Mouse (Mus musculus) erythroblast, embryonic 14.5 days (primary cell): Measurements from ENCODE around the gene Vsx1. TPM values are rescaled to one million over a fixed set of nuclear protein-coding genes. Genes with fewer than 3 reads are reported as not detected.

ENCODE experiments used
- H3K27me3 ChIP-seq: 2 replicates; pipeline ENCODE4 v1.6.1; 2012; ENCODE audit warnings: inconsistent platforms; ENCODE audit not compliant: control insufficient read depth
- H3K36me3 ChIP-seq: 2 replicates; pipeline ENCODE4 v1.6.1; 2012; ENCODE audit warnings: mild to moderate bottlenecking, inconsistent platforms; ENCODE audit not compliant: control insufficient read depth
- H3K4me1 ChIP-seq: 2 replicates; pipeline ENCODE4 v1.6.1; 2012; ENCODE audit warnings: inconsistent platforms; ENCODE audit not compliant: control insufficient read depth
- H3K4me3 ChIP-seq: replicated peaks from 2 replicates; pipeline ENCODE3; 2012; ENCODE audit warnings: moderate library complexity, mild to moderate bottlenecking, inconsistent platforms
- H3K9me3 ChIP-seq: 2 replicates; pipeline ENCODE4 v1.6.1; 2012; ENCODE audit warnings: low read length, inconsistent platforms, mixed read lengths; ENCODE audit not compliant: control insufficient read depth
- GATA1 ChIP-seq: IDR thresholded peaks from 2 replicates; pipeline ENCODE4 v1.6.1; 2012; ENCODE audit warnings: low read length, inconsistent platforms, mixed read lengths
- TAL1 ChIP-seq: IDR thresholded peaks from 3 replicates; pipeline ENCODE4 v1.6.1; 2012; ENCODE audit warnings: low read length, inconsistent platforms, mixed read lengths
- polyA plus RNA-seq: library from polyadenylated mRNA; stranded (reverse); fragments of >175 nt; gene quantifications from 2 replicates; pipeline ENCODE4 v1.2.3, GENCODE M21; 2012

The Vsx1 gene
- polyA plus RNA-seq, 1 experiment: not detected

DNA sequence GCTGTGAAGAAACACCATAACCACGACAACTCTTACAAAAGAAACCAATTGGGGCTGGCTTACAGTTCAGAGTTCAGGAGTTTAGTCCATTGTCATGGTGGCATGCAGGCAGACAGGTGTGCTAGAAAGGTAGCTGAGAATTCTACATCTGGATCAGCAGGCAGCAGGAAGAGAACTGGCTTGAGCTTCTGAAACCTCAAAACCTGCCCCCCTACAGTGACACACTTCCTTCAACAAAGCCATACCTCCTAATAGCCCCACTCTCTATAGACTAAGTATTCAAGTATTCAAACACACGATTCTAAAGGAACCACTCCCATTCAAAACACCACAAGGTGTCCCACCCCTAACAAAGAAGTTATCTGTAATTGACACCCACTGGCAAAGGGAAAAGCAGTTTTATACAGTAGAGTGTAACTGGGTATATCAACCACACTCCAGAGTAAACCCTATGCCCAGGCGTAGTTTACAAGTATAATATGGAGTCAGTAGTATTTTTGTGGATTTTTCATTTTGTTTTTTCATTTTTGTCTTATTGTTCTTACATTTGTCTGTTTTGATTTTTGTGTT, 53.2 kb downstream of the Vsx1 start:
- H3K36me3 ChIP-seq: peaks cover 90% of the 10 kb centered on the region
- TF ChIP-seq GATA1 (no peak), TAL1 (no peak)
- H3K27me3 ChIP-seq: no peaks in the 10 kb centered on the region
- H3K9me3 ChIP-seq: no peaks in the 10 kb centered on the region
- peaks cover 51% of the 10 kb centered on the region for H3K4me1 ChIP-seq
- H3K4me3 ChIP-seq: no peak overlapping the region

Other genes with a start within 250 kb of the Vsx1 start
- gene Zfp442, start 237.9 kb downstream of the Vsx1 start, polyA plus RNA-seq: not detected in 2 replicates
- gene Zfp345, start 204.3 kb downstream of the Vsx1 start, polyA plus RNA-seq: not detected in 2 replicates
- gene Cst7, start 118.9 kb downstream of the Vsx1 start, polyA plus RNA-seq: 0.04 TPM in 1 of 2 replicates, not detected in the other
- gene Apmap, start 80.8 kb downstream of the Vsx1 start, polyA plus RNA-seq: 3.2 and 3.3 TPM in 2 replicates
- gene Acss1, start 20.9 kb downstream of the Vsx1 start, polyA plus RNA-seq: 1.8 and 2.1 TPM in 2 replicates
- 0.11 and 0.37 TPM in 2 replicates for gene Entpd6, start 59.7 kb upstream of the Vsx1 start, polyA plus RNA-seq
- 0.07 and 0.53 TPM in 2 replicates for gene Pygb, start 97.4 kb upstream of the Vsx1 start, polyA plus RNA-seq
- gene Abhd12, start 215.4 kb upstream of the Vsx1 start, polyA plus RNA-seq: 3.4 and 3.6 TPM in 2 replicates
- gene Gins1, start 216.0 kb upstream of the Vsx1 start, polyA plus RNA-seq: 5.5 and 5.9 TPM in 2 replicates